Mouse (Mus musculus): ENCODE results near the gene Apba2.
A peak's percentile ranks its signal among the peaks of the same experiment; 100 is the strongest.

Apba2 gene

DNA sequence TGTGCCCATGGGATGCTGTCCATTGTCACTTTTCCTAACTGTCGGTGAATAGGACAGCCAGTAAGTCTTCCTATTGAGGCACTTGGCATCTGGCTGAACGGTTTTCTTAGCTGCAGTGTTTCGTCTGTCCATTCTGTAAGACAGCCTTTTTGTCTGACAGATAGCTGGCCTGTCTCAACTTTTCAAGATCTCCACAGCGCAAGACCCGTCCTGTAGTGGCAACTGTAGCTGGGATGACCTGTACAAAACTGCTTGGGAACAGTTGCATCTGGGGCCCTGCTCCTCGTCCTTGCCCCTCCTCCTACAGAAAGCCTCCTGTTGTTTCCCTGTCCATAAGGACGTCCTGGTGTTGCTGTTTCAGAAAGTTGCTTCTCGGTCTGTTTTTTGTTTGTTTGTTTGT lies 157.8 kb downstream of the Apba2 start:
- DNase-seq = no peak

DNA sequence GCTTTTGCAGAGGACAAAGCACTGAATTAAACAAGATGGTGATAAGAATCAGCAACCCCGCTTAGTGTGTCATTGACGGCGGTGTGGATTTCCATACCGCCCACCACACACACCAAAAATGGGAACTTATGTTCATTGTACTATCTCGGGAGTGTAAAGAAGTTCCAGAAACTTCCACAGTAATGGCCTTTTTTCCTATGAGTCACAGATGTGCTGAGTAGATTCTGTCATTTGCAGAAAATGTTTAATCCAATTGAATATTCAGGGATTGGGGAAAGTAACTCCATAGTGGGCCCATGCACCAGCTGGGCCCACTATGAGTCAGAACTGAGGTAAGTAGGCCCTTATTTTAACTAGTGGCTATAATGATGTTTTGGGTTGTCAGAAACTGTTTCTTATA lies 161.0 kb downstream of the Apba2 start:
- DNase-seq = peak; percentile 69

DNA sequence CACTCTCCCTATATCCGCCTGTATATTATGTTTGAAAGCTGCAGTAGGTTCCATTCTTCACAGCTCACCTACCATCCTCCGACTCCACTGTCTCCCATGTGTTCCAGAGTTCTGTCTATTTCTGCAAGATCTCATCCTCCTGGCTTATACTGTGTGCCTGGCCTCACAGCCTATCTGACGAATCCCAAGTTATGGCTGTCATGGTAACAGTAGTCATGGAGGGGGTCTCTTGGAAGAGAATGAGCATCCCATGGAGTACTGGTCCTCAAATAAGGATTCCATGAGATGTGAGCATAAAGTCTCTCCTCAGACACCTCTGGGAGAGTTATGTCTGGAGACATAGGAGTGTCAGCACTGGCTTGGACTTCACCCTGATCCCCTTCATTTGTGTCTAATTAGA lies 162.1 kb downstream of the Apba2 start:
- DNase-seq = no peak

DNA sequence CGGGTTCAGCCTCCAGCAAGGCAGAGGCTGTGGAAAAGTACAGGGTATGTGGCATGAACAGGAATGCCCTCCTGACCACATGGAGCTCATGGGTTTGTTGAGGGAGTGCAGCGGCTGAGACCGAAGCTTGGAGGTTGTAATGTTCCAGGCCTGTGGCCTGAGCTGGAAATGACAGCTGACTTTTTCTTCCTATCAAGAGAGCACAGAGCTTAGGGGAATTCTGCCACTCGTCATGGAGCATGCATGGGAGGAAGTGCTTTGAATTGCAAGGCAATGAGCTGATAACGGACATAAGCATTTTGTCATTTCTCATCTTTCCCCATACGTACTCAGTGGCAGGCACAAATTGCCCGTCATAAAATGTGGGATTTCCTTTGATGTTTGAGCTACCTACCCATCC lies 163.6 kb downstream of the Apba2 start:
- DNase-seq = no peak

DNA sequence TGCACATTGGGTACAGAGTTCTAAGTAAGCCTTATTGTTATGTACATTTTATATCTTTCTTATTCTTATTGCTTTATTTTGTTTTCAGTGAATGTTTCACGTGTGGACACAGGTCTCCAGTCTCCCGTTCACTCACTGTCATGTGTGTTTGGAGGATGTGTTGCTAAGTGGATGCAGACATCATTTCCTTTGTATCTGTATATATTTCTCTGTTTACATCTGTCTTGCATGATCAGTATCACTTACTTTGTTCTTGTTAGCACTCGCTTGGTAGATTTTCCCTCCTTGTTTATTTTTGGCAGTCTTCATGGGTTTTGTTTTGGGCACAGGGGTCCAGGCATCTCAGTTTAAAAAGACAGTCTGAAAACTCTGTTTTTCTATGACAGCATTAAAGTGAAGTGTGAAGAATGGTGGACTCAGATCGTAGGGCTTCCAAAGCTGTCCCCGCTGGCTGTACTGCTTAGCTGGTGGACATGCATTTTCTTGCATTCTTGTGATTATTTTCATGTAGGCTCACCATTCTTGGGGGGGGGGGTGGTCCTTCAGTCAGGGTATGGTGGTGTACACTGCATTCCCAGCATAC lies 164.3 kb downstream of the Apba2 start:
- no peak for DNase-seq

DNA sequence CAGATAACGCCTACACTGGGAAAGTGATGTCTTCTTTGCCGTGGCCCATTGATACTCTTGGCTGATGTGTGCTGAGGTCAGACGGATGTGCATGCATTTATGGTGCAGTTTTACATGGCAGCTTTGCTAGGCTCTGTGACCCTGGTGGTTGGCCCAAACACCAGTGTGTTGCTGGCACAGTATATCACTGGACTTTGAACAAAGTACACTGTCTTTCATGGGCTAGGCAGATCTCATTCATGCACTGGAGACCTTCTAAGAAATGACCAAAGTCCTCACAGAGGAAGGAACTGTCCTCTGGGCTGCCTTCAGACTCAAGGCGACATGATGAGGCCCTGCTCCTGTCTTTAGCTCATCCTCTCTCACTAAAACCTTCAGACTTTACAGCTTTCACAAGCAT lies 166.5 kb downstream of the Apba2 start:
- DNase-seq = no peak

DNA sequence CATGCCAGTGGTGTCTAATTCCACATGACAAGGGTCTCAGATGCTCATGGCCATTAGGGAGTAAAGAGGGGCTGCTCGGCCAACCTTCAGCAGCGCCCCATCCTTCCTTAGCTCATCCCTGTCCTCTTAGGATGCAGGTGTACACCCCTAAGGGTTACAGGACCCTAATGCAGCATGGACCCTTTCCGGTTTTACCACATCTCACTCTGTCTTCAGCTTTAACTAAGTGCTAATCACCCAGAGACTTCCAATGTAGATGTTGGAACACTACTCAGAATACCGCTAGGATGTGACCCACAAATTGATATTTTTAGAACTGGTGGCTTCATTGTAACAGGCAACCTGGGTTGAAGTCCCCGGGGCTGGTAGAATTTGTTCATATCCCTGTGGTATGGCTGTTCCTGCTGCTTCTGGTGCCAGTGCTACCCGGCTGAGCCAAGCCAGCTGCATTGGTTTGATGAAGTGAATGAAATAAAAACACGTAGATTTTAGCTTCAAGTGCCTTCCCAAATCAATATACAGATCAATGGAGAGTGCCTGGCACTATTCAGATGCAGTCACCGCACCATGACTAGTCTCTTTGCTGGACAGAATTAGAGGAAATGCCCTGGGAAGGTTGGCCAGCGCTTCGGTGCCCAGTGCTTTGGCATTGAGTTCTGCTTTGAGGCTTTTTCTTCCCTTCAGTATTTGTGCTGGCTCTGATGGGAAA lies 178.4 kb downstream of the Apba2 start:
- no peak for DNase-seq

DNA sequence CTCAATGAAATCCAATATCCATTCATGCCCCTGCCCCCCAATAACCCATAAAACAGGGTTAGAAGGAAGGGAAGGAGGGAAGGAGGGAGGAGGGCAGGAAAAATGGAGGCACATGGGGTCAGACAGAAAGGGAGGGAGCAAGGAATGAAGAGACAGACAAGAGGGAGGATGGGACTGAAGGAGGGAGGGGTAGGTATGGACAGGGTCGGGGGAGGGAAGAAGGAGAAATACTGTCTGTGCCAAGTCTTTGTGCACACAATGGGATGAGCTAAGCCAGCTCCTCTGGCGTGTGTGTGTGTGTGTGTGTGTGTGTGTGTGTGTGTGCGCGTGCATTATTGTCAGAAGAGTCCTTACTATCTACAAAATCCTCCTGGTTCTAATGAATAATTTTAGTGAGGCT lies 183.4 kb downstream of the Apba2 start:
- no peak for DNase-seq

DNA sequence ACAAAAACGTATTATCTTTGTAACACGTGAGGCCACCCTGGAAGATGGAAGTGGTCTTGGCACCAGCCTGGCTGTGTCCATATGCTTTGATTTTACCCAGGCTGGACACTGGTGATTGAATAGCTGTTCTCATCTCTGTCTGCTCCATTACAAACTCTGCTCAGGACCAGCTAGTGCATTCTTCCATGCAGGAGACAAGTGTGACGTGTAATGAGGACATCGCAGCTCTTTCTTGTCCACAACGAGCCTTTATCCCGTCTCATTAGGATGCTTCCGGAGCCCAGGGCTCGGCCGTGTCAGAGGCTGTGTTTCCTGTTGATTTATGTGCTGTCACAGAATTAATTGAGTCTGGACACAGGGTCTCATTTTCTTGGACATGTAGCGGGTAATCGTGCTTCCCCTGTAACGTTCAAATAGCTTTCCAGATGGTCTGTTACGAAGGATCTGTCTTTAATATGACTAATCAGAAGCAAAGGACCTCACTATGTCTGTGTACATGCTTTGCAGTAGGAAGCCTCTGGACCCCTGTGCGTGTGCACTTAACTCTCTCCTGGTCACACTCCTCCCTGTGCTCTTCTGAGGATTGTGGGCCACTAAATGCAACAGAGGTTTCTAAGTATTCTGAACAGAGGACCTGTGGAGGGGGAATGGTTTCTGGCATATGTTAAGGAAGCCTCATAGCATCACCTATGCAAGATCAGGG lies 186.8 kb downstream of the Apba2 start:
- DNase-seq = no peak

DNA sequence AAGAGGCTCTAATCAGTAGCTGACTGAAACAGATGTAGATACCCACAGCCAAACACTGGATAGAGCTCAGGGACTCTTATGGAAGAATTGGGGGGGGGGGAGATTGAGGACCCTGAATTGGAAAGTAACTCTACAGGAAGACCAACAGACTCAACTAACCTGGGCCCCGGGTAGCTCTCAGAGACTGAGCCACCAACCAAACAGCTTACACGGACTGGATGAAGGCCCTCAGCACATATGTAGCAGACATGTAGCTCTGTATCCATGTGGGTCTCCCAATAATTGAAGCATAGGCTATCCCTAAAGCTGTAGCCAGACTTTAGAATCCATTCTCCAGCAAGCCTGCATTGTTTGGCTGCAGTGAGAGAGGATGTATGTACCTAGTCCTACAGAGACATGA lies 190.3 kb downstream of the Apba2 start:
- no peak for DNase-seq

DNA sequence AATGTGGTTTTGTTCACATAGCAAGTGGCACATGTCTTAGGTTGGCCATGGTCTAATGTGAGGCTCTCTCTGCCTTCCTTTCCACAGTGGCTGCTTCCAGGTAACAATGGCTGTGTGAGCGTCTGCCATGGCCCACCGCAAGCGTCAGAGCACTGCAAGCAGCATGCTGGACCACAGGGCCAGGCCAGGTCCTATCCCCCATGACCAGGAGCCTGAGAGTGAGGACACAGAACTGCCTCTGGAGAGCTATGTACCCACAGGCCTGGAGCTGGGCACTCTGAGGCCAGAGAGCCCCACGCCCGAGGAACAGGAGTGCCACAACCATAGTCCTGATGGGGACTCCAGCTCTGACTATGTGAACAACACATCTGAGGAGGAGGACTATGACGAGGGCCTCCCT lies 193.4 kb downstream of the Apba2 start:
- DNase-seq = no peak

DNA sequence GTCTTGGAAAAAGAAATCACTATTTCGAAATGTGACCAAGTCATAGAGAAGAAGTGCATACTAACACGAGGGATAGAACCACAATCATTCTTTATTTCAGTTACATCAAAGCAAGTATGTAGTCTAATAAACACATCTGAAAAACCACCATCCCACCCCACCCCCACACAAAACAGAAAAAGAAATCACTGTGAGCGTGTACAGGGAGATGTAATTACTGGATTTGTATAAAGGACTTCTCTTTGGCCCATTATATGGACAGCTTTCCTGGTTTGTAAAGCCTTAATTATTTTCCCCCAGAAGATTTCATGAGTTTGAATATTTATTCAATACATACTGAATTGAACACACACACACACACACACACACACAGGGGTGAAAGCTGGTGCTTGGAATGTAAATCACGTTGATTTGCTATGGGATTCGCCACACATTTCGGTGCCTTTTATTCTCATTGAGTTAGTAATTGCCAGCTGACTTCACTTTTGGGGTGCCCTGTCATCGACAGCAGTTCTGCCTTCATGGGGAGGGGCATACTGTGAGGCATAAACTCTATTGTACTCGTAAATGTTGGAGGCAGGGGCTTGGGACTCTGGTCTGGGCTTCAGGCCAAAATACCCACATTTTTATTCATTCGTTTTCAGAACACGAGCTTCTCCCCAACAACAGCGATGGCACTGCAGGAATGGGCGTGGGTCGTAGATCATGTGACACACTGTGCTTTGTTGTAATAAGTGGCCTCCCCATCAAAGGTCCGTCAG lies 195.2 kb downstream of the Apba2 start:
- DNase-seq = no peak

DNA sequence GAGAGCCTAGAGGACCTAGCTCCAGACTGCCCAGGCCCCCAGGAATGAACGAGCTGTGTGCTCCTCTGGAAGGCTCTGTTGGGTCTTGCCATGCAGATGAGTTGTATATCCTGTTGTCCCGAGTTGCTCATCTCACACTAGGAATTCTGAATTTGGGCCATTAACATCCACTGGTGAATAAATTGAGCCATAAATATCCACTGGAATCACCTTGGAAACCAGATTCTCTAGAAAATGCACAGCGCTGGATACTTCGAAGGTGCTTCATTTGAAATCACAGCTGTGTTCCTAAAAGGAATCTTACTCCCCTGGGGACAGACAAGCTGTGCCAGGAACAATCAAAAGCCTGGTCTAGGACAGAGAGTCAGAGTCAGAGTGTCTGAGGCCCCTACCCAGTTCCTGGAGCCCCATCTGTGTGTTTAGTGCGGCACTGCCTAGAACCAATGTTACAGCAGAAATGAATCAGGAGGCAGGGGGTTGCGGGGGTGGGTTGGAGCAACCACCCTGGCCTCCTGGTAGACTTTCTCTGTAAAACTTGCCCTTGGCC lies 196.4 kb downstream of the Apba2 start:
- no peak for DNase-seq

DNA sequence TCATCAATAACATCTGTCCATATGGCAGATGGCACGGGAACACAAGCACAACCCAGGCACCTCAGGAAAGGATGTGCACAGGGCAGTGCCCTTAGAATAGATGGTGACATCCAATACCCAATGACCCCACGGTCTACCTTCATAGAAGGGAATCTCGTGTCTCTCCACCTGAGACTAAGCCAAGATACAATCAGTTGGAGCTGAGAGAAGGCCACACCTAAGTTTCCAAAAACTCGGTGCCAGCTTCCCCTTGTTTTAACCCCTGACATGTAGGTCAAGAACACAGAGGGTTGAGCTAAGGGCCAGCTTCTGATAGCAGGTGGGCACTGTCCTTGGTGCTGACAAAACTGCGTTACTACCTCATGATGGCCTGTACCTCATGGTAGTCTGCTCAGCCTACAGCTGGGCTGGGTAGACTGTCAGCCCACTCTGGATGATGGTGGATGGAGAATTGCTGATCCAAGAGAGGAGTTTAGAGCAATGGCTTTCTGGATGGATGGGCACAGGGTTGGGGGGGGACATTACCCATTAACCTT lies 202.6 kb downstream of the Apba2 start:
- no peak for DNase-seq

DNA sequence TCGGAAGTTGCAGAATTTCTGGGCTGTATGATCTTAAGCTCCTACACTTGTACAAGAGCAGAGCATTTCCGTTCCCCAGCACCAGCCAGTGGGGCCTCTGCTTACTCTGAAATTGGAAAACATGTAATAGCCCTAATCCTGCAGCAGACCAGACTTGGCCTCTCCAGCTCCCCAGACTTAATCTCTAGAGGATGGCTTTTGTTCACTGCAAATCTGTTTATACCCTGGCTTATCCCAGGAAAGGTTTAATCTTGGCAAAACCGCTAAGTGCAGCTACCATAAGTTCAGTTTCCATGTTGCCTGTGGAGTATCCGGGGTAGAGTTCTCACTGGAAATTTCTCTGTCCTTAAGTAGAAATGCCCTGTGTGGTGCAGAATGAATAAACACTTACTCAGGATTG lies 206.7 kb downstream of the Apba2 start:
- no peak for DNase-seq

DNA sequence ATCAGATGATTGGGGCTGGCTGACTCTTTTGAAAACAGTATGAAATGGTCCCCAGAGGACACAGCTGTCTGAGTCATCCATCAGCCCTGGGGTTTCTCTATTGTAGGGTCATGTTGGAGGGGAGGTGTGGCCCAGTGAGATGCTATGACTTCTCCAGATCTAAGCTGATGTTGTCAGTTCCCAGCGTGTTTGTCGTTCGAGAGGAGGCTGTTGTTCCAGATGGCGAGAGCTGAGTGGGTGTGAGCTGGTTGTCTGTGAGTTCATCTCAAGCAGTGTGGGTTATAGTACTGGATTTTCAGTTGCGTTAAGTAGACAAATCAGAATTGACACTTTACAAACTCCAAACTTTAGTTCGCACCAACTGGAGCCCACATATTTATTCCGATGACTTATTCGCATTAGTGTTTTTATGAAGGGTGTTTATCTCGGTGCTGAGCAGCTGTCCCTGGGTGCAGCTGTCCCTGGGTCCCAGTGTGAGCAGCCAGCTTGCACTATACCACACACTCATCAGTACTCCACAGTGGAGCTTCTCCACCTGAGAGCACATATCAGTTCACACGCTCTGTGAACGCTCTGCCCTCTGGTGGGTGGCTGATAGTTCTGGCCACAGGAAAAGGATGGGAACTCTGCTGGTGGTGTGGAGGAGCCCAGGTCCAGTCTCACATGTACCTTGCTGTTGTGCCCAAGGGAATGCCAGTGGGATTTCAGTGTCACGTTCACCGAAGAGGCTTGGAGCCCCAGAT lies 208.2 kb downstream of the Apba2 start:
- peak; percentile 82 for DNase-seq

DNA sequence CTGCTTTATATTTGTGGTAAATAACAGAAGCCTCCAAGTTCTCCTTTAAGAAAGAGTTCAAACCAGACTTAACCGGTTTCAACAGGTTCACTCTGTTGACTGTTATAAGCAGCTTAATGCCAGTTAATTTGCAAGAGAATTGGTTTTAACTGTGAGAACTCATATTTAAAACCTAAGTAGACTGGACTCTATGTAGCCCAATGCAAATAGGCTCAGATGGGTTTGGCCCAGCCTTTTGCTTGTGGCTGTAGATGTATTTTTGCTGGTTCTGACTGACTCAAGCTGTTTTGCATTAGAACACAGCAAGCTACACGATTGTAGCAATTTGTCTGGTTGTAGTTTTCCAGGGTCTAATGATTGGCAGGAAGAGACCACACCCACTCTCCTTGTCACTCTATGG lies 214.8 kb downstream of the Apba2 start:
- no peak for DNase-seq

DNA sequence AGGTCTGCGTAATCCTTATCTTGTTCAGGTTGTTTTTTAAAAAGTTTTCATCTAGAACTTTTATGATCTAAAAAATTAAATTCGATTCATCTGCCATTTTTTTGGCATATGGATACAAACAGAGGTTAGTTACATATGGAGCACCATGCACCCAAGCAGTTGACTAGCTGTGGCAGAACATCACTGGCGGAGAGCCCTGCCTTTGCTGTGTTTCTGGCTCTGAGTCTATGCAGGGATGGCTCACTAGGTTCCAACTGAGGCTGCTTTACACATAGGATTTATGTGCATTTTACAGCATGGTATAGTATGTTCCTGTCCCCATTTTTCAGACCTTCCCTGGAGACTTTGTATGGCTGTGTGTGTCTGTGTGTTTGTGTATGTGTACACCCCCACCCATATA lies 221.8 kb downstream of the Apba2 start:
- no peak for DNase-seq

DNA sequence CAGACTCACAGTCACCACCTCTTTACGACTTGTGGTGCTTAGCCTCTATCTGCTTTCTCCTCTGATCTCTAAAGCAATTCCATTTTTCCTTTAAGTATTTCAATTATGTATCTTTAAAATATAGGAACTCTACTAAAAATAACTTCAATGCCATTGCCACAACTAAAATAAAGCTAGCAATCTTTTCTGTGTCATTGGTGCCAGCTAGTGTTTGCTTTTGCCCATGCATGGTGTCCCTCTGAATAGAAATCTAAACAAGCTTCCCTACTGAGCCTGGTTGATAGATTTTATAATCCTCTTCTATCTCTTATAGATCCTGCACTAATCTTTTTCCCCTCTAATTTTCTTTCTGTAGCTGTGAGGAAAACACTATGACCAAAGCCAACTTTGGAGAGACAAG lies 222.9 kb downstream of the Apba2 start:
- DNase-seq = no peak

DNA sequence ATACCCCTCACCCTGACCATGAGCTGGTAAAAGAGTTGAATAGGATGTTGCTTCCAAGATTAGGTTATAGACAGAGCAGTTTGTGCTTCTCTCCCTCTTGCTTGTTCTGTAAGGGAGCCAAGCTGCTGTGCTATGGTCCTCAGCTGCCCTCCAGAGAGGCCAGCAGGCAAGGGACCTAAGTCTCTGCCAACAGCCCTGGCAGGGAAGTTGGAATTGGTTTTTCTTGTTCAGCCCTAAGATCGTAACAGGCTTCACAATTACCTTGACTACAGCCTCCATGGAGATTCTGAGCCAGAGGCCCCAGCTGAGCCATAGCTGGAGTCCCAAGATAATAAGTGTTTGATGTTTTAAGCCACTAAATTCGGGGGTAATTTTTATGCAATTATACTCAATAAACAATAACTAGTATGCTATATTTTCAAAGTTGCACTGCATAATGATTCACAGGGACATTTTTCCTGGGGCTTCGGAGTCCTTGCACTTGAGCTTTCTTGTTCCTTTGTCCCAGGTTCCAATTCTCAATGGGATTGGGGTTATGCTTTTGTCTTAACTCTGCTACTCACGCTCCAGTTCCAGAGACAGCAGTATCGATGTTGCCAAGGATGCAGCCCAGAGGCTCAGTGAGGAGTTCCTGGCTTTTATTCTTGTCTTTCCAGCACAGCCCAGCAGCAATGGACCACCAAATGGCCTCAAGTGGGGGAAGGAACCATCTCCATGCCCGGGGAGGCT lies 224.6 kb downstream of the Apba2 start:
- no peak for DNase-seq

DNA sequence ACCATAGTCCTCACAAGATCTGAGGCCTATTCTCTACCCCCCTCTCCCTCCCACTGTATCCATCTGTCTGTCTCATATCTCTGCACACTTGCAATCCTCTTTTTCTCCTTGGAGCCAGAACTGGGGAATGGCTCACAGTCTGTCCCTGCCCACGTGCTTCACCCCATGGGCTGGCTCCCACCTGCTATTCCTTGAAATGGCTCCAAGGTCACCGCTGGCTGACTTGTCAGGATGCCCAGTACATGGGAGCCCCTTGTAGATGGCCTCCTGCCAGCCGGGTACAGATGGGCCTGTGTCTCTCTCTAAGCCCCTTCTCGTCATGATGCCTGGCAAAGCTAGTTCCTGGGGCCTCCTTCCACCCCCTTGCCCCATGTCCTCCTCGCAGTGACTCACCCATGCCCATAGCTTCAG lies 226.7 kb downstream of the Apba2 start:
- DNase-seq = peak; percentile 67

DNA sequence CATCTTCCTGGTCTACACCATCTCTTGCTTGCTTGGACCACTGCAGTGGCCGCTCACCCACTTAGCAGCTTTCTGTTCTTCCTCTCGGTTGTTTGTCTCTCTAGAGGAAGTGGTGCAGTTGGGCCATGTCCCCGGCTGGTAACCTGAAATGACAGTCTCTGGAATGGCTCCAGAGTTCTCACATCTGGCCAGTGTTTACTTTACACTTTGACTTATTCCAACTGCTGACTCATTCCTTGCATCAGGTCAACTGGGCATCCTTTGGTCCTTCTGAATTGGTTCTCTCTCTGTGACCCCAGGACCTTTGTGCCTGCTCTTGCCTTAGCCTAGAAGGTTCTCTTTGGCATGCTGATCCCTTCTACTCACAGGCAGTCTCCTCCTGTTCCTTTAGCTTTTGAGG lies 227.3 kb downstream of the Apba2 start:
- no peak for DNase-seq
